ENCODE assay signal across 27 mouse cellular contexts in genomic region chr4:21680971-21681370, GRCm38 (mm10). TPM values are rescaled to one million over a fixed set of nuclear protein-coding genes. Genes with fewer than 3 reads are reported as not detected.
DNase-seq lines count a peak whose midpoint lies in the region; ATAC-seq and TF ChIP-seq lines count a peak whose summit lies in the region.
"Had no signal": no experiment of that assay in that cellular context is flagged by ENCODE, and none has a peak within 500 bp of the region (broad histone marks: within the 10 kb centered on the region; RNA-seq: fewer than 3 reads in every experiment).

No protein-coding gene starts in this region.

- peaks cover 7% of the 10 kb centered on the region for H3K4me1 ChIP-seq in hindbrain, embryonic 11.5 days (replicated peaks; ENCODE audit: control insufficient read depth, insufficient read depth, low read length)
- H3K4me1 ChIP-seq in hindbrain, embryonic 16.5 days (ENCODE audit: control insufficient read depth, insufficient read depth, low read depth, low read length) = peaks cover 17% of the 10 kb centered on the region
- H3K4me1 ChIP-seq in neural tube, embryonic 15.5 days = peaks cover 29% of the 10 kb centered on the region
- H3K4me1 ChIP-seq in lung, postnatal 0 days (ENCODE audit: insufficient read depth, low read depth, low read length) = peaks cover 5% of the 10 kb centered on the region; the same call in 1 of the 2 replicates

- no peaks in the 10 kb centered on the region for H3K9me3 ChIP-seq in hindbrain, embryonic 11.5 days (ENCODE audit: control insufficient read depth, low read length)
- no peaks in the 10 kb centered on the region; the same call in 1 of the 2 replicates for H3K9me3 ChIP-seq in hindbrain, embryonic 16.5 days (ENCODE audit: control insufficient read depth, low read length)
- H3K9me3 ChIP-seq in neural tube, embryonic 15.5 days (replicated peaks) = no peaks in the 10 kb centered on the region
- no peaks in the 10 kb centered on the region for H3K9me3 ChIP-seq in lung, postnatal 0 days (ENCODE audit: low read length)
- H3K9me3 ChIP-seq: embryonic facial prominence, embryonic 15.5 days; heart, embryonic 12.5 days; kidney, embryonic 15.5 days; liver, embryonic 13.5 days had no signal

- TF ChIP-seq EP300 in lung, postnatal 0 days (IDR thresholded peaks at IDR 0.05) = no peak

- H3K4me3 ChIP-seq in hindbrain, embryonic 11.5 days (ENCODE audit: low read depth, low read length) = 0 out of 2 replicates have a peak overlapping the region, but pooled peaks have one; percentile 4
- H3K4me3 ChIP-seq in hindbrain, embryonic 16.5 days (ENCODE audit: low read length) = no peak overlapping the region
- H3K4me3 ChIP-seq in neural tube, embryonic 15.5 days (replicated peaks) = no peak overlapping the region
- no peak overlapping the region for H3K4me3 ChIP-seq in lung, postnatal 0 days (ENCODE audit: low read depth, low read length)
- H3K4me3 ChIP-seq: embryonic facial prominence, embryonic 15.5 days; heart, embryonic 12.5 days; kidney, embryonic 15.5 days; liver, embryonic 13.5 days; megakaryocyte, embryonic 14.5 days had no signal

- no peak overlapping the region; the same call in 1 of the 2 replicates for H3K4me2 ChIP-seq in hindbrain, embryonic 11.5 days (replicated peaks; ENCODE audit: low read depth, low read length)
- no peak overlapping the region for H3K4me2 ChIP-seq in hindbrain, embryonic 16.5 days (ENCODE audit: low read length)
- no peak overlapping the region for H3K4me2 ChIP-seq in neural tube, embryonic 15.5 days
- H3K4me2 ChIP-seq in lung, postnatal 0 days (replicated peaks; ENCODE audit: low read depth, low read length) = no peak overlapping the region
- H3K4me2 ChIP-seq: embryonic facial prominence, embryonic 15.5 days; heart, embryonic 12.5 days; hindbrain, embryonic 14.5 days; kidney, embryonic 15.5 days; liver, embryonic 13.5 days had no signal

- no peak for TF ChIP-seq CTCF in lung, postnatal 0 days (IDR thresholded peaks at IDR 0.05)

- no peak overlapping the region for H3K9ac ChIP-seq in hindbrain, embryonic 11.5 days (ENCODE audit: low read depth, low read length)
- H3K9ac ChIP-seq in hindbrain, embryonic 16.5 days (ENCODE audit: low read depth, low read length) = no peak overlapping the region
- H3K9ac ChIP-seq in neural tube, embryonic 15.5 days (replicated peaks) = no peak overlapping the region
- H3K9ac ChIP-seq in lung, postnatal 0 days (replicated peaks; ENCODE audit: low read depth) = no peak overlapping the region
- H3K9ac ChIP-seq: embryonic facial prominence, embryonic 15.5 days; heart, embryonic 12.5 days; hindbrain, embryonic 14.5 days; kidney, embryonic 15.5 days; liver, embryonic 13.5 days had no signal

- no peak for DNase-seq in hindbrain, embryonic 11.5 days (ENCODE audit: low spot score)
- DNase-seq in neural tube, embryonic 10.5 days (ENCODE audit: extremely low spot score, low spot score) = peak; percentile 35
- DNase-seq in embryo, embryonic 9.5 days (ENCODE audit: extremely low spot score) = peak; percentile 24
- DNase-seq in lung, postnatal 0 days (ENCODE audit: low spot score) = no peak
- DNase-seq in ovary, postnatal 14 days (ENCODE audit: low spot score) = no peak
- DNase-seq: adrenal gland, postnatal 36 days; cerebellum, adult 11 months; cerebellum, adult 9-11 months; gastrocnemius, postnatal 25 days; heart, adult 18-20 months; heart, postnatal 10 days; kidney, postnatal 36 days; liver, embryonic 13.5 days; lung, adult 2 months had no signal

- H3K27me3 ChIP-seq in hindbrain, embryonic 11.5 days (ENCODE audit: control insufficient read depth, insufficient read depth, low read length) = peaks cover 84% of the 10 kb centered on the region
- H3K27me3 ChIP-seq in hindbrain, embryonic 16.5 days (replicated peaks; ENCODE audit: control insufficient read depth, insufficient read depth, low read length) = peaks cover 62% of the 10 kb centered on the region
- peaks cover 97% of the 10 kb centered on the region for H3K27me3 ChIP-seq in neural tube, embryonic 15.5 days (replicated peaks)
- H3K27me3 ChIP-seq in lung, postnatal 0 days (replicated peaks; ENCODE audit: insufficient read depth, low read length) = peaks cover 86% of the 10 kb centered on the region

- no peaks in the 10 kb centered on the region for H3K36me3 ChIP-seq in hindbrain, embryonic 11.5 days (ENCODE audit: control insufficient read depth, insufficient read depth, low read length)
- no peaks in the 10 kb centered on the region for H3K36me3 ChIP-seq in hindbrain, embryonic 16.5 days (ENCODE audit: control insufficient read depth, insufficient read depth, low read length)
- H3K36me3 ChIP-seq in neural tube, embryonic 15.5 days = no peaks in the 10 kb centered on the region
- H3K36me3 ChIP-seq in lung, postnatal 0 days (ENCODE audit: insufficient read depth, low read length) = no peaks in the 10 kb centered on the region
- H3K36me3 ChIP-seq: embryonic facial prominence, embryonic 15.5 days; heart, embryonic 12.5 days; kidney, embryonic 15.5 days; liver, embryonic 13.5 days had no signal

- ATAC-seq in hindbrain, embryonic 11.5 days (ENCODE audit: low FRiP score) = no peak
- no peak for ATAC-seq in hindbrain, embryonic 16.5 days
- ATAC-seq in neural tube, embryonic 15.5 days (ENCODE audit: low FRiP score) = no peak
- ATAC-seq in lung, postnatal 0 days = no peak
- ATAC-seq: CD4-positive, CD25-positive, alpha-beta regulatory T cell, adult 4 months; forebrain, embryonic 16.5 days; intestine, postnatal 0 days had no signal

- H3K27ac ChIP-seq in hindbrain, embryonic 11.5 days (ENCODE audit: low read depth, low read length) = no peak overlapping the region
- H3K27ac ChIP-seq in hindbrain, embryonic 16.5 days (ENCODE audit: low read depth, low read length) = no peak overlapping the region
- no peak overlapping the region for H3K27ac ChIP-seq in neural tube, embryonic 15.5 days (replicated peaks)
- no peak overlapping the region for H3K27ac ChIP-seq in lung, postnatal 0 days (ENCODE audit: low read length)
- H3K27ac ChIP-seq: embryonic facial prominence, embryonic 15.5 days; hindbrain, embryonic 14.5 days; kidney, embryonic 15.5 days; liver, embryonic 13.5 days; stomach, postnatal 0 days had no signal

- 4% methylated on average over 10 of the region's 10 CpGs for WGBS in hindbrain, embryonic 11.5 days
- WGBS in hindbrain, embryonic 16.5 days = 11% methylated on average over 10 of the region's 10 CpGs
- 10% methylated on average over 10 of the region's 10 CpGs for WGBS in neural tube, embryonic 15.5 days
- 7% methylated on average over 10 of the region's 10 CpGs for WGBS in lung, postnatal 0 days

RNA-seq across cellular contexts. Expression of gene Prdm13, which starts 4.8 kb away (rescaled TPM):
- polyA plus RNA-seq in hindbrain, embryonic 11.5 days (2014; fragmentation: Nextera tagmentation; extraction: Ambion mirVana) = 8.1 and 8.2 TPM in 2 replicates
- 0.36 and 0.48 TPM in 2 replicates for polyA plus RNA-seq in hindbrain, embryonic 16.5 days (2015; fragmentation: Nextera tagmentation; extraction: Ambion mirVana)
- 0.18 and 0.24 TPM in 2 replicates for polyA plus RNA-seq in neural tube, embryonic 15.5 days (2015; fragmentation: Nextera tagmentation; extraction: Ambion mirVana)
- not detected in 2 replicates for polyA plus RNA-seq in lung, postnatal 0 days (2015; fragmentation: Nextera tagmentation; extraction: Ambion mirVana)
- polyA plus RNA-seq: embryonic facial prominence, embryonic 15.5 days; forebrain, embryonic 16.5 days; heart, embryonic 12.5 days; intestine, postnatal 0 days; kidney, embryonic 15.5 days; limb, embryonic 14.5 days; liver, embryonic 13.5 days; lung, adult 2 months; stomach, postnatal 0 days; thymus, postnatal 0 days had no signal

RNA-seq across cellular contexts. Expression of gene Ccnc, which starts 46.5 kb away (rescaled TPM):
- 86.3 and 90.6 TPM in 2 replicates for polyA plus RNA-seq in hindbrain, embryonic 11.5 days (2014; fragmentation: Nextera tagmentation; extraction: Ambion mirVana)
- 68.7 and 72.4 TPM in 2 replicates for polyA plus RNA-seq in hindbrain, embryonic 16.5 days (2015; fragmentation: Nextera tagmentation; extraction: Ambion mirVana)
- polyA plus RNA-seq in neural tube, embryonic 15.5 days (2015; fragmentation: Nextera tagmentation; extraction: Ambion mirVana) = 65.6 and 67.1 TPM in 2 replicates
- 32.3 TPM in 2 replicates for polyA plus RNA-seq in lung, postnatal 0 days (2015; fragmentation: Nextera tagmentation; extraction: Ambion mirVana)

Comparison
In these comparisons a context has a peak if more than half of its experiments do, and no peak if none do; other contexts are left out.
1. DNase-seq: peak in neural tube, embryonic 10.5 days (single experiment) and embryo, embryonic 9.5 days (single experiment); none in hindbrain, embryonic 11.5 days (single experiment), lung, postnatal 0 days (single experiment) and ovary, postnatal 14 days (single experiment).